Mouse (Mus musculus) liver, embryonic 12.5 days (tissue): ENCODE data around the gene Ccin. TPM values are rescaled to one million over a fixed set of nuclear protein-coding genes. Genes with fewer than 3 reads are reported as not detected.

Experiments
- ATAC-seq: fragments of 200-750 bp; cut with Nextera tagmentation; 2 replicates; pipeline ENCODE4 v1.8.0; 2017; ENCODE audit warnings: moderate number of reproducible peaks, mild to moderate bottlenecking, moderate library complexity
- H3K27ac ChIP-seq: fragments of 300-500 bp; sonication (generic); 2 replicates; pipeline ENCODE4 v1.5.1; 2016; ENCODE audit warnings: mild to moderate bottlenecking
- H3K27me3 ChIP-seq: fragments of 300-500 bp; sonication (generic); replicated peaks from 2 replicates; pipeline ENCODE4 v1.6.1; 2016; ENCODE audit warnings: mild to moderate bottlenecking, moderate library complexity
- H3K36me3 ChIP-seq: fragments of 300-500 bp; sonication (generic); 2 replicates; pipeline ENCODE4 v1.6.1; 2016; ENCODE audit warnings: mild to moderate bottlenecking, moderate library complexity
- H3K4me1 ChIP-seq: fragments of 300-500 bp; sonication (generic); 2 replicates; pipeline ENCODE4 v1.6.1; 2016
- H3K4me2 ChIP-seq: fragments of 300-500 bp; sonication (generic); 2 replicates; pipeline ENCODE4 v1.6.1; 2016; ENCODE audit warnings: mild to moderate bottlenecking, moderate library complexity
- H3K4me3 ChIP-seq: fragments of 300-500 bp; sonication (generic); 2 replicates; pipeline ENCODE4 v1.5.1; 2016; ENCODE audit warnings: mild to moderate bottlenecking, moderate library complexity
- H3K9ac ChIP-seq: fragments of 300-500 bp; sonication (generic); 2 replicates; pipeline ENCODE4 v1.6.1; 2016; ENCODE audit warnings: mild to moderate bottlenecking, moderate library complexity
- H3K9me3 ChIP-seq: fragments of 300-500 bp; sonication (generic); replicated peaks from 2 replicates; pipeline ENCODE4 v1.6.1; 2016; ENCODE audit warnings: mild to moderate bottlenecking, moderate library complexity
- whole genome bisulfite sequencing: fragments of 180-500 bp; shearing (Covaris S2); methylation state at CpG from one replicate; pipeline ENCODE4 v1.1.7; 2016; ENCODE audit not compliant: insufficient replicate concordance; 5-methylcytosine and 5-hydroxymethylcytosine counted together
- polyA plus RNA-seq: library from polyadenylated mRNA; unstranded; fragments of >200 nt; fragmentation: Nextera tagmentation; extraction: Ambion mirVana; gene quantifications from 2 replicates; pipeline ENCODE4 v1.2.1, GENCODE M21; 2016

Gene Ccin
- not detected in 2 replicates for polyA plus RNA-seq

- 77% methylated on average over 11 of the region's 11 CpGs for WGBS
- Histone ChIP-seq H3K4me3 (peak within 1 kb of the TSS; percentile 48), H3K9me3 (no peaks in the 10 kb centered on the region), H3K4me2 (peak within 1 kb of the TSS; percentile 73), H3K9ac (peak within 1 kb of the TSS; percentile 69), H3K4me1 (peaks cover 24% of the 10 kb centered on the region), H3K36me3 (peaks cover 8% of the 10 kb centered on the region; the same call in 1 of the 2 replicates), H3K27ac (peak within 1 kb of the TSS; percentile 59), H3K27me3 (peaks cover 13% of the 10 kb centered on the region; the same call in 1 of the 2 replicates)
- ATAC-seq, result no peak
These were observed at the start of gene Ccin for GRCm38 (mm10) chr4:43983181-43983580. Ccin (plus strand) TSS chr4:43983483.

GRCm38 (mm10) chr4:43936186-43936585 is 47.1 kb upstream of the Ccin start:
- Histone ChIP-seq H3K36me3 (peaks cover 8% of the 10 kb centered on the region; the same call in 1 of the 2 replicates), H3K27me3 (no peaks in the 10 kb centered on the region), H3K4me1 (peaks cover 12% of the 10 kb centered on the region), H3K9me3 (no peaks in the 10 kb centered on the region), H3K9ac (no peak overlapping the region), H3K4me2 (no peak overlapping the region), H3K4me3 (no peak overlapping the region), H3K27ac (no peak overlapping the region)
- WGBS, result 81% methylated on average over 4 of the region's 4 CpGs
- ATAC-seq, result no peak

- no peaks in the 10 kb centered on the region for H3K9me3 ChIP-seq
- H3K27ac ChIP-seq, result 0 out of 2 replicates have a peak overlapping the region, but pooled peaks have one; percentile 8
- no peak overlapping the region for H3K9ac ChIP-seq
- peaks cover 12% of the 10 kb centered on the region for H3K4me1 ChIP-seq
- H3K36me3 ChIP-seq, result peaks cover 3% of the 10 kb centered on the region; the same call in 1 of the 2 replicates
- H3K27me3 ChIP-seq, result no peaks in the 10 kb centered on the region
- peak overlapping the region; percentile 29 for H3K4me2 ChIP-seq
- ATAC-seq, result peak; percentile 58
- 39% methylated on average over 14 of the region's 14 CpGs for WGBS
- H3K4me3 ChIP-seq, result no peak overlapping the region
These were observed 46.3 kb upstream of the Ccin start for GRCm38 (mm10) chr4:43936749-43937674.

- Histone ChIP-seq H3K4me3 (no peak overlapping the region), H3K9me3 (no peaks in the 10 kb centered on the region), H3K27ac (no peak overlapping the region; the same call in 1 of the 2 replicates), H3K4me1 (peaks cover 12% of the 10 kb centered on the region), H3K27me3 (no peaks in the 10 kb centered on the region), H3K4me2 (no peak overlapping the region), H3K9ac (no peak overlapping the region), H3K36me3 (peaks cover 2% of the 10 kb centered on the region; the same call in 1 of the 2 replicates)
- WGBS, result 63% methylated on average over 5 of the region's 5 CpGs
- no peak for ATAC-seq
These were observed 42.0 kb upstream of the Ccin start for GRCm38 (mm10) chr4:43941315-43941714.

- H3K4me1 ChIP-seq, result peaks cover 3% of the 10 kb centered on the region; the same call in 1 of the 2 replicates
- H3K27me3 ChIP-seq, result no peaks in the 10 kb centered on the region
- peaks cover 2% of the 10 kb centered on the region; the same call in 1 of the 2 replicates for H3K36me3 ChIP-seq
- no peaks in the 10 kb centered on the region for H3K9me3 ChIP-seq
- no peak overlapping the region for H3K27ac ChIP-seq
- no peak overlapping the region for H3K9ac ChIP-seq
- WGBS, result 84% methylated on average over 8 of the region's 8 CpGs
- no peak for ATAC-seq
- H3K4me3 ChIP-seq, result no peak overlapping the region
- H3K4me2 ChIP-seq, result no peak overlapping the region
These were observed 40.9 kb upstream of the Ccin start for GRCm38 (mm10) chr4:43942421-43942820.

- WGBS, result 84% methylated on average over 2 of the region's 2 CpGs
These were observed 35.7 kb upstream of the Ccin start for GRCm38 (mm10) chr4:43947571-43947970.

GRCm38 (mm10) chr4:43957292-43957845 is 25.9 kb upstream of the Ccin start, which contains the start of gene Glipr2:
Glipr2 (plus strand) TSS chr4:43957401.
- Histone ChIP-seq H3K36me3 (no peaks in the 10 kb centered on the region), H3K4me1 (peaks cover 54% of the 10 kb centered on the region), H3K27me3 (peaks cover 11% of the 10 kb centered on the region), H3K27ac (peak within 1 kb of the TSS; percentile 72), H3K9ac (peak within 1 kb of the TSS; percentile 75), H3K4me2 (peak within 1 kb of the TSS; percentile 98), H3K9me3 (no peaks in the 10 kb centered on the region), H3K4me3 (peak within 1 kb of the TSS; percentile 78)
- 1% methylated on average over 45 of the region's 45 CpGs for WGBS
- ATAC-seq, result peak; percentile 76

More at GRCm38 (mm10) chr4:43947571-43947970, 35.7 kb upstream of the Ccin start:
- no peak overlapping the region for H3K4me2 ChIP-seq
- no peaks in the 10 kb centered on the region for H3K9me3 ChIP-seq
- ATAC-seq, result no peak
- H3K4me3 ChIP-seq, result no peak overlapping the region
- no peaks in the 10 kb centered on the region for H3K36me3 ChIP-seq
- H3K27me3 ChIP-seq, result no peaks in the 10 kb centered on the region
- H3K4me1 ChIP-seq, result no peaks in the 10 kb centered on the region
- H3K27ac ChIP-seq, result no peak overlapping the region
- H3K9ac ChIP-seq, result no peak overlapping the region

GRCm38 (mm10) chr4:43957846-43958461 is 25.3 kb upstream of the Ccin start:
- H3K4me1 ChIP-seq, result peaks cover 60% of the 10 kb centered on the region
- no peaks in the 10 kb centered on the region for H3K36me3 ChIP-seq
- H3K27ac ChIP-seq, result peak overlapping the region; percentile 72
- under 1% methylated on average over 26 of the region's 26 CpGs for WGBS
- peak; percentile 14 for ATAC-seq
- peak overlapping the region; percentile 75 for H3K9ac ChIP-seq
- peak overlapping the region; percentile 98 for H3K4me2 ChIP-seq
- H3K27me3 ChIP-seq, result peaks cover 11% of the 10 kb centered on the region
- H3K4me3 ChIP-seq, result peak overlapping the region; percentile 78
- H3K9me3 ChIP-seq, result no peaks in the 10 kb centered on the region

GRCm38 (mm10) chr4:43959523-43960179 is 23.6 kb upstream of the Ccin start:
- H3K27me3 ChIP-seq, result peaks cover 11% of the 10 kb centered on the region
- peak; percentile 33 for ATAC-seq
- no peaks in the 10 kb centered on the region for H3K9me3 ChIP-seq
- H3K27ac ChIP-seq, result peak overlapping the region; percentile 90
- WGBS, result 15% methylated on average over 9 of the region's 9 CpGs
- peak overlapping the region; percentile 78 for H3K4me3 ChIP-seq
- H3K36me3 ChIP-seq, result no peaks in the 10 kb centered on the region
- peak overlapping the region; percentile 61 for H3K9ac ChIP-seq
- H3K4me2 ChIP-seq, result peak overlapping the region; percentile 98
- H3K4me1 ChIP-seq, result peaks cover 77% of the 10 kb centered on the region

GRCm38 (mm10) chr4:43960207-43960606 is 23.1 kb upstream of the Ccin start:
- no peaks in the 10 kb centered on the region for H3K36me3 ChIP-seq
- H3K4me1 ChIP-seq, result peaks cover 82% of the 10 kb centered on the region
- H3K4me3 ChIP-seq, result peak overlapping the region; percentile 78
- H3K27me3 ChIP-seq, result peaks cover 11% of the 10 kb centered on the region
- 15% methylated on average over 6 of the region's 6 CpGs for WGBS
- ATAC-seq, result peak; percentile 50
- no peaks in the 10 kb centered on the region for H3K9me3 ChIP-seq
- H3K27ac ChIP-seq, result peak overlapping the region; percentile 90
- peak overlapping the region; percentile 61; the same call in 1 of the 2 replicates for H3K9ac ChIP-seq
- H3K4me2 ChIP-seq, result peak overlapping the region; percentile 98

GRCm38 (mm10) chr4:43964326-43964833 is 18.9 kb upstream of the Ccin start:
- Histone ChIP-seq H3K4me1 (peaks cover 97% of the 10 kb centered on the region), H3K27ac (peak overlapping the region; percentile 91), H3K36me3 (0 out of 2 replicates have a peak, but pooled peaks cover 3% of the 10 kb centered on the region), H3K27me3 (no peaks in the 10 kb centered on the region), H3K9ac (peak overlapping the region; percentile 66), H3K4me3 (peak overlapping the region; percentile 28), H3K4me2 (peak overlapping the region; percentile 74), H3K9me3 (no peaks in the 10 kb centered on the region)
- ATAC-seq, result peak; percentile 88
- 16% methylated on average over 2 of the region's 2 CpGs for WGBS
